19 mouse cellular contexts compared by ENCODE assay signal in the genomic region with DNA sequence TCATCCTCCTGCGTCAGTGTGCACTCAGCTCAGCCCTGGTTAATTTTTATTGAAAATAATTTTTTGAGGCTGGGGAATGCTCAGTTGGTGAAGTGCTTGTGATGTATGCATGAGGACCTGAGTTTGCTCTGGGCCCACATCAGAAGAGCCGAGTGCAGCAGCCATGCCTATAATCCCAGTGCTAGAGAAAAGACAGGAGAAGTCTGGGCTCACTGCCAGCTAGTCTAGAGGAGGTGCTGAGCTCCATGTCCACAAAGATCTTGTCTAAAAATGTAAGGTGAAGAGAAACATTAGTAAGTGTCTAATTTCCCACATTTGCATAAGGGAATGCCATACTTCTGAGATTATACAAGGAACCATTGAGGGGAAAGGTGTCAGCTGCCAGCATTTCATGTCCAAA. TPM values are rescaled to one million over a fixed set of nuclear protein-coding genes. Genes with fewer than 3 reads are reported as not detected.
DNase-seq lines count a peak whose midpoint lies in the region; ATAC-seq and TF ChIP-seq lines count a peak whose summit lies in the region.
"Had no signal": no experiment of that assay in that cellular context is flagged by ENCODE, and none has a peak within 500 bp of the region (broad histone marks: within the 10 kb centered on the region; RNA-seq: fewer than 3 reads in every experiment).

No protein-coding gene starts in this region.

- peaks cover 43% of the 10 kb centered on the region for H3K36me3 ChIP-seq in heart, embryonic 16.5 days (ENCODE audit: control insufficient read depth, insufficient read depth)
- H3K36me3 ChIP-seq in lung, embryonic 14.5 days (ENCODE audit: insufficient read depth) = peaks cover 97% of the 10 kb centered on the region

- no peaks in the 10 kb centered on the region for H3K27me3 ChIP-seq in heart, embryonic 16.5 days (ENCODE audit: control insufficient read depth, insufficient read depth, low read length)
- H3K27me3 ChIP-seq in lung, embryonic 14.5 days (ENCODE audit: insufficient read depth, low read length) = no peaks in the 10 kb centered on the region
- H3K27me3 ChIP-seq: liver, embryonic 13.5 days; stomach, embryonic 15.5 days had no signal

- H3K4me3 ChIP-seq in heart, embryonic 16.5 days (ENCODE audit: low read length) = no peak overlapping the region
- H3K4me3 ChIP-seq in lung, embryonic 14.5 days (ENCODE audit: low read depth, low read length) = no peak overlapping the region
- H3K4me3 ChIP-seq: erythroblast, embryonic 14.5 days; liver, embryonic 13.5 days; stomach, embryonic 15.5 days had no signal

- 38% methylated on average over 2 of the region's 2 CpGs for WGBS in heart, embryonic 16.5 days
- 63% methylated on average over 2 of the region's 2 CpGs for WGBS in lung, embryonic 14.5 days

- ATAC-seq in heart, embryonic 16.5 days (replicated peaks; ENCODE audit: extremely low read depth, insufficient read depth, low FRiP score) = peak; percentile 52
- no peak for ATAC-seq in lung, embryonic 14.5 days (ENCODE audit: insufficient read depth)

- intact Hi-C loops in heart, postnatal 36 days (cut with DNase I) = no loop called here

- TF ChIP-seq CTCF in lung, embryonic 14.5 days (IDR thresholded peaks at IDR 0.05; ENCODE audit: low read depth) = no peak

- no peak overlapping the region for H3K4me2 ChIP-seq in heart, embryonic 16.5 days (ENCODE audit: low read depth, low read length)
- no peak overlapping the region for H3K4me2 ChIP-seq in lung, embryonic 14.5 days
- H3K4me2 ChIP-seq: liver, embryonic 13.5 days; midbrain, embryonic 11.5 days; stomach, embryonic 15.5 days had no signal

- H3K27ac ChIP-seq in heart, embryonic 16.5 days (ENCODE audit: low read length) = no peak overlapping the region; the same call in 1 of the 2 replicates
- H3K27ac ChIP-seq in lung, embryonic 14.5 days (ENCODE audit: low read depth) = no peak overlapping the region
- H3K27ac ChIP-seq: liver, embryonic 13.5 days; stomach, embryonic 15.5 days had no signal

- H3K4me1 ChIP-seq in heart, embryonic 16.5 days (ENCODE audit: control insufficient read depth, insufficient read depth, low read length) = peaks cover 4% of the 10 kb centered on the region; the same call in 1 of the 2 replicates
- no peaks in the 10 kb centered on the region for H3K4me1 ChIP-seq in lung, embryonic 14.5 days (ENCODE audit: insufficient read depth)
- H3K4me1 ChIP-seq: liver, embryonic 13.5 days; stomach, embryonic 15.5 days had no signal

- no peaks in the 10 kb centered on the region for H3K9me3 ChIP-seq in heart, embryonic 16.5 days (replicated peaks; ENCODE audit: control insufficient read depth, low read length)
- no peaks in the 10 kb centered on the region for H3K9me3 ChIP-seq in lung, embryonic 14.5 days (ENCODE audit: low read depth, low read length)
- H3K9me3 ChIP-seq: liver, embryonic 13.5 days; stomach, embryonic 15.5 days had no signal

- DNase-seq in cerebellum, postnatal 10 days = peak; percentile 59 to 60
- no peak for DNase-seq in cerebellum, adult 8-10 months
- DNase-seq in heart, postnatal 36 days = no peak
- DNase-seq in lung, embryonic 14.5 days = peak; percentile 29
- DNase-seq in lung, postnatal 4 days = no peak
- peak; percentile 29 to 41 for DNase-seq in cerebellum, postnatal 36 days
- DNase-seq in thymus, postnatal 0 days (ENCODE audit: low spot score) = no peak
- DNase-seq: embryo, embryonic 11 days; gastrocnemius, postnatal 25 days; heart, postnatal 14 days; layer of hippocampus, adult 9-11 months; left cerebral cortex, postnatal 4 days; liver, embryonic 13.5 days; lung, postnatal 14 days; thymus, postnatal 14 days had no signal

- no peak overlapping the region for H3K9ac ChIP-seq in heart, embryonic 16.5 days (ENCODE audit: low read length)
- H3K9ac ChIP-seq in lung, embryonic 14.5 days = no peak overlapping the region
- H3K9ac ChIP-seq: liver, embryonic 13.5 days; stomach, embryonic 15.5 days had no signal

RNA-seq across cellular contexts. Expression of gene Ppil3, which starts 13.6 kb away (rescaled TPM):
- 35.2 and 37.7 TPM in 2 replicates for polyA plus RNA-seq in heart, embryonic 16.5 days (2015; fragmentation: Nextera tagmentation; extraction: Ambion mirVana)
- 10 to 100 TPM; 13.8 to 17.0 TPM for total RNA-seq in heart, postnatal 36 days (2021)
- 51.1 and 61.5 TPM in 2 replicates for polyA plus RNA-seq in lung, embryonic 14.5 days (2014; fragmentation: Nextera tagmentation; extraction: Ambion mirVana)
- 68.1 and 78.5 TPM in 2 replicates for polyA plus RNA-seq in thymus, postnatal 0 days (2015; fragmentation: Nextera tagmentation; extraction: Ambion mirVana)

RNA-seq across cellular contexts. Expression of gene Nif3l1, which starts 13.9 kb away (rescaled TPM):
- polyA plus RNA-seq in heart, embryonic 16.5 days (2015; fragmentation: Nextera tagmentation; extraction: Ambion mirVana) = 24.6 and 25.4 TPM in 2 replicates
- total RNA-seq in heart, postnatal 36 days (2021) = 10 to 100 TPM in 1 of 2 experiments, 1 to 10 TPM in 1; 10.0 to 12.6 TPM
- polyA plus RNA-seq in lung, embryonic 14.5 days (2014; fragmentation: Nextera tagmentation; extraction: Ambion mirVana) = 53.0 and 53.8 TPM in 2 replicates
- polyA plus RNA-seq in thymus, postnatal 0 days (2015; fragmentation: Nextera tagmentation; extraction: Ambion mirVana) = 25.6 and 25.7 TPM in 2 replicates

RNA-seq across cellular contexts. Expression of gene Clk1, which starts 35.0 kb away (rescaled TPM):
- polyA plus RNA-seq in heart, embryonic 16.5 days (2015; fragmentation: Nextera tagmentation; extraction: Ambion mirVana) = 124 and 151 TPM in 2 replicates
- 10 to 100 TPM; 59.6 to 68.2 TPM for total RNA-seq in heart, postnatal 36 days (2021)
- polyA plus RNA-seq in lung, embryonic 14.5 days (2014; fragmentation: Nextera tagmentation; extraction: Ambion mirVana) = 175 and 179 TPM in 2 replicates
- polyA plus RNA-seq in thymus, postnatal 0 days (2015; fragmentation: Nextera tagmentation; extraction: Ambion mirVana) = 239 and 257 TPM in 2 replicates

RNA-seq across cellular contexts. Expression of gene Orc2, which starts 46.0 kb away (rescaled TPM):
- 17.8 and 20.4 TPM in 2 replicates for polyA plus RNA-seq in heart, embryonic 16.5 days (2015; fragmentation: Nextera tagmentation; extraction: Ambion mirVana)
- total RNA-seq in heart, postnatal 36 days (2021) = 10 to 100 TPM; 10.7 to 11.2 TPM
- polyA plus RNA-seq in lung, embryonic 14.5 days (2014; fragmentation: Nextera tagmentation; extraction: Ambion mirVana) = 38.0 and 40.8 TPM in 2 replicates
- 32.9 and 36.5 TPM in 2 replicates for polyA plus RNA-seq in thymus, postnatal 0 days (2015; fragmentation: Nextera tagmentation; extraction: Ambion mirVana)

Comparison
In these comparisons a context has a peak if more than half of its experiments do, and no peak if none do; other contexts are left out.
1. DNase-seq: peak in cerebellum, postnatal 10 days (2 of 2), lung, embryonic 14.5 days (single experiment) and cerebellum, postnatal 36 days (2 of 2); none in cerebellum, adult 8-10 months (single experiment), heart, postnatal 36 days (0 of 2), lung, postnatal 4 days (0 of 2) and thymus, postnatal 0 days (single experiment).